In genomic region chrX:9271112-9271511, GRCm38 (mm10) we compare ENCODE assay signal across 23 mouse cellular contexts. TPM values are rescaled to one million over a fixed set of nuclear protein-coding genes. Genes with fewer than 3 reads are reported as not detected.
DNase-seq lines count a peak whose midpoint lies in the region; ATAC-seq and TF ChIP-seq lines count a peak whose summit lies in the region.
"Had no signal": no experiment of that assay in that cellular context is flagged by ENCODE, and none has a peak within 500 bp of the region (broad histone marks: within the 10 kb centered on the region; RNA-seq: fewer than 3 reads in every experiment).

No protein-coding gene starts in this region.

- peak overlapping the region; percentile 68 for H3K4me2 ChIP-seq in liver, embryonic 14.5 days (ENCODE audit: low read depth)
- H3K4me2 ChIP-seq in liver, postnatal 0 days (ENCODE audit: low read depth, low read length) = no peak overlapping the region
- H3K4me2 ChIP-seq in heart, embryonic 15.5 days = no peak overlapping the region
- no peak overlapping the region for H3K4me2 ChIP-seq in stomach, postnatal 0 days (replicated peaks; ENCODE audit: low read depth)
- no peak overlapping the region for H3K4me2 ChIP-seq in intestine, embryonic 15.5 days (replicated peaks)

- TF ChIP-seq EP300 in liver, embryonic 14.5 days (IDR thresholded peaks at IDR 0.05; ENCODE audit: low read depth) = no peak
- TF ChIP-seq EP300 in liver, postnatal 0 days (IDR thresholded peaks at IDR 0.05; ENCODE audit: low read depth) = no peak
- no peak for TF ChIP-seq EP300 in stomach, postnatal 0 days (optimal IDR thresholded peaks at IDR 0.05)

- H3K4me1 ChIP-seq in liver, embryonic 14.5 days (replicated peaks; ENCODE audit: control insufficient read depth in 2 of 2, insufficient read depth in 2 of 2, low read length in 1 of 2) = peaks cover 0 to 5% of the 10 kb centered on the region in 2 experiments; a peak in 1 of 4 replicates
- 0 out of 2 replicates have a peak, but pooled peaks cover 3% of the 10 kb centered on the region for H3K4me1 ChIP-seq in liver, postnatal 0 days (ENCODE audit: insufficient read depth)
- H3K4me1 ChIP-seq in heart, embryonic 15.5 days (replicated peaks) = 0 out of 2 replicates have a peak, but pooled peaks cover 3% of the 10 kb centered on the region
- H3K4me1 ChIP-seq in stomach, postnatal 0 days (replicated peaks; ENCODE audit: control insufficient read depth, insufficient read depth) = no peaks in the 10 kb centered on the region
- no peaks in the 10 kb centered on the region for H3K4me1 ChIP-seq in intestine, embryonic 15.5 days (replicated peaks)
- H3K4me1 ChIP-seq: lung, embryonic 15.5 days; neural tube, embryonic 12.5 days had no signal

- H3K9me3 ChIP-seq in liver, embryonic 14.5 days (ENCODE audit: control insufficient read depth, low read length) = no peaks in the 10 kb centered on the region
- no peaks in the 10 kb centered on the region for H3K9me3 ChIP-seq in liver, postnatal 0 days (ENCODE audit: low read length)
- no peaks in the 10 kb centered on the region for H3K9me3 ChIP-seq in heart, embryonic 15.5 days (replicated peaks)
- no peaks in the 10 kb centered on the region for H3K9me3 ChIP-seq in stomach, postnatal 0 days (ENCODE audit: control insufficient read depth, low read length)
- no peaks in the 10 kb centered on the region for H3K9me3 ChIP-seq in intestine, embryonic 15.5 days
- H3K9me3 ChIP-seq: lung, embryonic 15.5 days; neural tube, embryonic 12.5 days had no signal

- H3K9ac ChIP-seq in liver, embryonic 14.5 days (replicated peaks) = peak overlapping the region; percentile 9; the same call in 1 of the 2 replicates
- H3K9ac ChIP-seq in liver, postnatal 0 days (replicated peaks) = no peak overlapping the region
- H3K9ac ChIP-seq in heart, embryonic 15.5 days = no peak overlapping the region
- no peak overlapping the region for H3K9ac ChIP-seq in stomach, postnatal 0 days (ENCODE audit: low read length)
- no peak overlapping the region for H3K9ac ChIP-seq in intestine, embryonic 15.5 days
- H3K9ac ChIP-seq: forebrain, postnatal 0 days; hindbrain, embryonic 14.5 days; lung, embryonic 15.5 days; neural tube, embryonic 12.5 days had no signal

- no peaks in the 10 kb centered on the region for H3K36me3 ChIP-seq in liver, embryonic 14.5 days (replicated peaks; ENCODE audit: control insufficient read depth, insufficient read depth, low read depth)
- no peaks in the 10 kb centered on the region for H3K36me3 ChIP-seq in liver, postnatal 0 days (replicated peaks; ENCODE audit: insufficient read depth, low read length)
- no peaks in the 10 kb centered on the region for H3K36me3 ChIP-seq in heart, embryonic 15.5 days
- H3K36me3 ChIP-seq in stomach, postnatal 0 days (ENCODE audit: control insufficient read depth, insufficient read depth, low read length) = no peaks in the 10 kb centered on the region
- no peaks in the 10 kb centered on the region for H3K36me3 ChIP-seq in intestine, embryonic 15.5 days
- H3K36me3 ChIP-seq: lung, embryonic 15.5 days; neural tube, embryonic 12.5 days had no signal

- H3K4me3 ChIP-seq in liver, embryonic 14.5 days (ENCODE audit: insufficient read depth in 1 of 2, low read depth in 2 of 2, low read length in 2 of 2) = no peak overlapping the region
- H3K4me3 ChIP-seq in liver, postnatal 0 days (ENCODE audit: low read depth, low read length) = no peak overlapping the region
- no peak overlapping the region for H3K4me3 ChIP-seq in heart, embryonic 15.5 days
- H3K4me3 ChIP-seq in stomach, postnatal 0 days (ENCODE audit: low read depth, low read length) = no peak overlapping the region
- H3K4me3 ChIP-seq in intestine, embryonic 15.5 days (replicated peaks) = no peak overlapping the region
- H3K4me3 ChIP-seq: neural tube, embryonic 12.5 days had no signal

- 49% methylated on average over 3 of the region's 3 CpGs for WGBS in liver, embryonic 14.5 days (ENCODE audit: insufficient replicate concordance)
- 63% methylated on average over 3 of the region's 3 CpGs for WGBS in liver, postnatal 0 days (ENCODE audit: insufficient replicate concordance)
- WGBS in heart, embryonic 15.5 days = 44% methylated on average over 3 of the region's 3 CpGs
- WGBS in stomach, postnatal 0 days = 42% methylated on average over 3 of the region's 3 CpGs
- 54% methylated on average over 3 of the region's 3 CpGs for WGBS in intestine, embryonic 15.5 days

- DNase-seq in gastrocnemius, postnatal 25 days = peak; percentile 8
- DNase-seq in gastrocnemius, postnatal 10 days = no peak
- DNase-seq in liver, embryonic 14.5 days (ENCODE audit: low read depth in 3 of 3, low spot score in 3 of 3) = no peak
- DNase-seq in liver, postnatal 0 days = no peak
- no peak for DNase-seq in stomach, postnatal 0 days (ENCODE audit: low spot score)
- DNase-seq in spleen, postnatal 14 days (ENCODE audit: low spot score in 2 of 2) = no peak
- DNase-seq: adrenal gland, postnatal 36 days; forebrain, postnatal 0 days; gastrocnemius, postnatal 36 days; kidney, adult 11 months; kidney, postnatal 36 days; right cerebral cortex, postnatal 14 days; thymus, adult 2 months had no signal

- ATAC-seq in liver, embryonic 14.5 days (ENCODE audit: insufficient read depth) = no peak
- ATAC-seq in liver, postnatal 0 days = no peak
- no peak for ATAC-seq in heart, embryonic 15.5 days (replicated peaks; ENCODE audit: insufficient number of reproducible peaks, insufficient read depth, low FRiP score, low read depth)
- ATAC-seq in stomach, postnatal 0 days (ENCODE audit: low FRiP score, low TSS enrichment) = no peak
- no peak for ATAC-seq in intestine, embryonic 15.5 days
- ATAC-seq: activated CD4-positive, CD25-positive, alpha-beta regulatory T cell, adult 4 months; forebrain, postnatal 0 days had no signal

- H3K27me3 ChIP-seq in liver, embryonic 14.5 days (ENCODE audit: control insufficient read depth, insufficient read depth, low read length) = no peaks in the 10 kb centered on the region
- no peaks in the 10 kb centered on the region for H3K27me3 ChIP-seq in liver, postnatal 0 days (ENCODE audit: insufficient read depth, low read length)
- no peaks in the 10 kb centered on the region for H3K27me3 ChIP-seq in heart, embryonic 15.5 days
- H3K27me3 ChIP-seq in stomach, postnatal 0 days (ENCODE audit: control insufficient read depth, insufficient read depth, low read length) = no peaks in the 10 kb centered on the region
- no peaks in the 10 kb centered on the region for H3K27me3 ChIP-seq in intestine, embryonic 15.5 days (replicated peaks)
- H3K27me3 ChIP-seq: neural tube, embryonic 12.5 days had no signal

- TF ChIP-seq CTCF in liver, embryonic 14.5 days (IDR thresholded peaks at IDR 0.05; ENCODE audit: low read depth) = no peak
- no peak for TF ChIP-seq CTCF in liver, postnatal 0 days (IDR thresholded peaks at IDR 0.05; ENCODE audit: low read depth)
- no peak for TF ChIP-seq CTCF in stomach, postnatal 0 days (IDR thresholded peaks at IDR 0.05; ENCODE audit: low read depth)

- no peak overlapping the region for H3K27ac ChIP-seq in liver, embryonic 14.5 days
- H3K27ac ChIP-seq in liver, postnatal 0 days (ENCODE audit: low read depth) = no peak overlapping the region
- peak overlapping the region; percentile 67 for H3K27ac ChIP-seq in heart, embryonic 15.5 days
- H3K27ac ChIP-seq in stomach, postnatal 0 days (replicated peaks) = 0 out of 2 replicates have a peak overlapping the region, but pooled peaks have one; percentile 13
- H3K27ac ChIP-seq in intestine, embryonic 15.5 days = no peak overlapping the region
- H3K27ac ChIP-seq: hindbrain, embryonic 14.5 days; lung, embryonic 15.5 days; neural tube, embryonic 12.5 days had no signal

RNA-seq across cellular contexts. Expression of gene Xk, which starts 1.4 kb away (rescaled TPM):
- total RNA-seq in gastrocnemius, postnatal 25 days (2021) = 1 to 10 TPM; 3.8 TPM
- total RNA-seq in gastrocnemius, postnatal 10 days (2021) = 1 to 10 TPM; 3.1 to 3.4 TPM
- polyA plus RNA-seq in liver, embryonic 14.5 days (2012; rRNA removed) = 16.9 and 18.2 TPM in 2 replicates
- polyA plus RNA-seq in liver, embryonic 14.5 days (2014; fragmentation: Nextera tagmentation; extraction: Ambion mirVana) = 21.6 and 23.5 TPM in 2 replicates
- 4.8 and 5.9 TPM in 2 replicates for polyA plus RNA-seq in liver, postnatal 0 days (2015; fragmentation: Nextera tagmentation; extraction: Ambion mirVana)
- 2.9 and 3.6 TPM in 2 replicates for polyA plus RNA-seq in heart, embryonic 15.5 days (2015; fragmentation: Nextera tagmentation; extraction: Ambion mirVana)
- polyA plus RNA-seq in stomach, postnatal 0 days (2015; fragmentation: Nextera tagmentation; extraction: Ambion mirVana) = 2.0 and 2.5 TPM in 2 replicates
- 4.1 and 4.9 TPM in 2 replicates for polyA plus RNA-seq in intestine, embryonic 15.5 days (2015; fragmentation: Nextera tagmentation; extraction: Ambion mirVana)

RNA-seq across cellular contexts. Expression of gene H2al1m, which starts 12.5 kb away (rescaled TPM):
- not detected for total RNA-seq in gastrocnemius, postnatal 25 days (2021)
- total RNA-seq in gastrocnemius, postnatal 10 days (2021) = not detected
- polyA plus RNA-seq in liver, embryonic 14.5 days (2012; rRNA removed) = 2.2 and 3.1 TPM in 2 replicates
- polyA plus RNA-seq in liver, embryonic 14.5 days (2014; fragmentation: Nextera tagmentation; extraction: Ambion mirVana) = 1.8 TPM in 2 replicates
- polyA plus RNA-seq in liver, postnatal 0 days (2015; fragmentation: Nextera tagmentation; extraction: Ambion mirVana) = 0.44 and 0.74 TPM in 2 replicates
- 0.52 TPM in 1 of 2 replicates, not detected in the other for polyA plus RNA-seq in heart, embryonic 15.5 days (2015; fragmentation: Nextera tagmentation; extraction: Ambion mirVana)
- 0.21 TPM in 1 of 2 replicates, not detected in the other for polyA plus RNA-seq in stomach, postnatal 0 days (2015; fragmentation: Nextera tagmentation; extraction: Ambion mirVana)
- not detected in 2 replicates for polyA plus RNA-seq in intestine, embryonic 15.5 days (2015; fragmentation: Nextera tagmentation; extraction: Ambion mirVana)
- total RNA-seq: gastrocnemius, postnatal 36 days; midbrain, postnatal 0 days had no signal
- polyA plus RNA-seq: embryonic facial prominence, embryonic 11.5 days; forebrain, postnatal 0 days; hindbrain, embryonic 14.5 days; limb, embryonic 11.5 days; lung, embryonic 15.5 days; midbrain, postnatal 0 days had no signal

RNA-seq across cellular contexts. Expression of gene Gm14862, which starts 14.4 kb away (rescaled TPM):
- not detected for total RNA-seq in gastrocnemius, postnatal 25 days (2021)
- total RNA-seq in gastrocnemius, postnatal 10 days (2021) = not detected
- polyA plus RNA-seq in liver, embryonic 14.5 days (2012; rRNA removed) = 0.41 and 1.5 TPM in 2 replicates
- 4.4 and 5.3 TPM in 2 replicates for polyA plus RNA-seq in liver, embryonic 14.5 days (2014; fragmentation: Nextera tagmentation; extraction: Ambion mirVana)
- polyA plus RNA-seq in liver, postnatal 0 days (2015; fragmentation: Nextera tagmentation; extraction: Ambion mirVana) = 1.4 and 1.9 TPM in 2 replicates
- polyA plus RNA-seq in heart, embryonic 15.5 days (2015; fragmentation: Nextera tagmentation; extraction: Ambion mirVana) = 0.19 TPM in 1 of 2 replicates, not detected in the other
- polyA plus RNA-seq in stomach, postnatal 0 days (2015; fragmentation: Nextera tagmentation; extraction: Ambion mirVana) = 0.17 TPM in 1 of 2 replicates, not detected in the other
- polyA plus RNA-seq in intestine, embryonic 15.5 days (2015; fragmentation: Nextera tagmentation; extraction: Ambion mirVana) = not detected in 2 replicates
- total RNA-seq: adrenal gland, postnatal 36 days; forebrain, postnatal 0 days; gastrocnemius, postnatal 36 days; megakaryocyte-erythroid progenitor cell, adult 5-6 weeks; midbrain, postnatal 0 days had no signal
- polyA plus RNA-seq: forebrain, postnatal 0 days; hindbrain, embryonic 14.5 days; lung, embryonic 15.5 days; midbrain, postnatal 0 days; thymus, adult 2 months had no signal

Comparison
In these comparisons a context has a peak if more than half of its experiments do, and no peak if none do; other contexts are left out.
1. H3K27ac ChIP-seq: peak in heart, embryonic 15.5 days (single experiment) and stomach, postnatal 0 days (single experiment); none in liver, embryonic 14.5 days (single experiment), liver, postnatal 0 days (single experiment) and intestine, embryonic 15.5 days (single experiment).